Mouse (Mus musculus) embryo, embryonic 11 days (tissue): Measurements from ENCODE around the gene Gm16427.
"Not testable (repeated sequence)": the region's sequence is repeated elsewhere in the genome, so short reads cannot be mapped to it uniquely, and the experiment has no call there.

Source experiments
- DNase-seq: peaks from one replicate; pipeline ENCODE4 v3.0.0-alpha.2; 2015

The Gm16427 gene

DNA sequence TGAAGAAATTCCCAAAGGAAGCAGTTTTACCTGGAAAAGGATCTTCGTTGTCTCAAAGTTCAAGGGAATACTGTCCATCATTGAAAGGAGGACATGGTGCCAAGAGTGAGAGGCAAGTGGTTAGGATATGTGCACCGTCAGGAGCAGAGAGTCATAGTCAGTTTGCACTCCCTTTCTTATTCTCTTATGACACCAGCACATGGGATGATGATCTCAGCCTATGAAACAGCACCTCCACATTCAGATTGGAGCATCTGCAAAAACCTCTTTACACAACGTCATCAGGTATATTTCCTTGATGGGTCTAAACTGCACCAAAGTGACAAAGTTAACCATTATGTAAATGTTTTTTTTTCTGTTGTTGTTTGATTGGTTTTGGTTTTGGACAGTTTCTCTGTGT, at the start of gene Gm16427:
Gene Gm16427 (minus strand): TSS at position 101 of the 400 bp plus-strand sequence.
- not testable (repeated sequence) for DNase-seq
